ENCODE assay signal across 8 mouse cellular contexts in the genomic region with DNA sequence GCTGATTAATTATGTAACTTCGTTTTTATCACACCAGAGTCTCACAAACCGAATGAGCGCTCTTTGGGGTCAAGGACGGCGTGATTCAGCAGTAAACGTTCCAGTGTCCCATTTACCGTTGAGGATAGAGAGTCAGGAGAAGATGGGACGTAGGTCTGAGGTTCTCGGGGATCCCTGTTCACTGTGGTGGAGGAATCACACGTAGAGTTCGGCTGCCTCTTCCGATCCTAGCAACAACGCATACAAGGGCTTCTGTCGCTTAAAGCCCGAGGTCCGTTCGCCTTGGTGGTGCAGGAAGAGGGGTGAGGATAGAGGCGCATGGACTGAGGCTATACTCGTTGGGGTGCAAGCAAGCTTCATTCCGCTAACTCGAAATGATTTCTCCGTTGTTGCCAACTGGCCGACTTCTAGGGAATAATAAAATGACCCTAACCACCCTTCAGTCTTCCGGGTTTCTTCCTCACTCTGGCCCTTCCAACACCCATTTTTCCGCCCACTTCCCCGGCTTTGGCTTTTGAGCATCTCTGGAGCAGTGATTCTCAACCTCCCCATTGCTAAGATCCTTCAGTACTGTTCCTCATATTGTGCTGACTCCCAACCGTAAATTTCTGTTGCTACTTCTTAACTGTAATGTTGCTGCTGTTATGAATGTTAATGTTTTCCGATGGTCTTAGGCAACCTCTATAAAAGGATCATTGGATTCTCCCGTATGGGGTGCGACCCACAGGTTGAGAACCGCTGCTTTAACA. TPM values are rescaled to one million over a fixed set of nuclear protein-coding genes. Genes with fewer than 3 reads are reported as not detected.
A peak's percentile ranks its signal among the peaks of the same experiment; 100 is the strongest.
DNase-seq lines count a peak whose midpoint lies in the region; ATAC-seq lines count a peak whose summit lies in the region.

No protein-coding gene starts in this region.

- no peaks in the 10 kb centered on the region for H3K9me3 ChIP-seq in forebrain, embryonic 11.5 days (ENCODE audit: control insufficient read depth, low read length)

- 0 out of 2 replicates have a peak, but pooled peaks have one; percentile 1 for ATAC-seq in forebrain, embryonic 11.5 days (replicated peaks; ENCODE audit: low FRiP score)
- ATAC-seq in megakaryocyte, adult 5-6 weeks (ENCODE audit: poor library complexity, severe bottlenecking) = peak; percentile 1; the same call in 1 of the 2 replicates

- peak overlapping the region; percentile 68 for H3K9ac ChIP-seq in forebrain, embryonic 11.5 days (ENCODE audit: low read length)

- H3K4me1 ChIP-seq in forebrain, embryonic 11.5 days (replicated peaks; ENCODE audit: control insufficient read depth, insufficient read depth, low read length) = no peaks in the 10 kb centered on the region

- H3K27ac ChIP-seq in forebrain, embryonic 11.5 days (ENCODE audit: low read depth, low read length) = peak overlapping the region; percentile 18; the same call in 1 of the 2 replicates

- WGBS in forebrain, embryonic 11.5 days = under 1% methylated on average over 31 of the region's 31 CpGs

- DNase-seq in MEL-GATA-1-ER (ENCODE audit: extremely low read depth, low read depth) (peak; percentile 29), adipocyte (ENCODE audit: low spot score) (no peak)
- DNase-seq in c-Kit-negative CD71-positive TER-119-positive erythroid progenitor cells, embryonic 14.5 days (ENCODE audit: low read depth, low spot score) = peak; percentile 68
- peak; percentile 59 for DNase-seq in forebrain, embryonic 11.5 days (ENCODE audit: low spot score)
- DNase-seq in heart, postnatal 4 days = peak; percentile 40
- peak; percentile 44 to 45 for DNase-seq in layer of hippocampus, postnatal 25 days (ENCODE audit: extremely low spot score in 1 of 2, low spot score in 1 of 2)
- peak; percentile 47 for DNase-seq in right cerebral cortex, postnatal 25 days

- H3K27me3 ChIP-seq in forebrain, embryonic 11.5 days (ENCODE audit: control insufficient read depth, insufficient read depth, low read length) = no peaks in the 10 kb centered on the region

- peak overlapping the region; percentile 87 for H3K4me3 ChIP-seq in forebrain, embryonic 11.5 days (ENCODE audit: low read depth, low read length)

- H3K4me2 ChIP-seq in forebrain, embryonic 11.5 days (ENCODE audit: low read depth, low read length, severe bottlenecking) = peak overlapping the region; percentile 81

- H3K36me3 ChIP-seq in forebrain, embryonic 11.5 days (ENCODE audit: control insufficient read depth, insufficient read depth, low read length) = no peaks in the 10 kb centered on the region

RNA-seq across cellular contexts. Expression of a gene that starts 1.4 kb away (rescaled TPM):
- 27.5 and 29.3 TPM in 2 replicates for polyA plus RNA-seq in forebrain, embryonic 11.5 days (2014; fragmentation: Nextera tagmentation; extraction: Ambion mirVana)
- 100 to 1,000 TPM; 156 to 166 TPM for total RNA-seq in heart, postnatal 4 days (2021)
- 100 to 1,000 TPM; 162 to 165 TPM for total RNA-seq in layer of hippocampus, postnatal 25 days (2021)
- 222 and 241 TPM in 2 replicates for total RNA-seq in megakaryocyte, adult 5-6 weeks (2015)
- 97.2 and 116 TPM in 2 replicates for total RNA-seq in megakaryocyte, adult 5-6 weeks (2017)

RNA-seq across cellular contexts. Expression of a gene that starts 31.2 kb away (rescaled TPM):
- polyA plus RNA-seq in forebrain, embryonic 11.5 days (2014; fragmentation: Nextera tagmentation; extraction: Ambion mirVana) = 58.8 and 61.3 TPM in 2 replicates
- total RNA-seq in heart, postnatal 4 days (2021) = 100 to 1,000 TPM; 233 to 245 TPM
- 100 to 1,000 TPM; 107 to 109 TPM for total RNA-seq in layer of hippocampus, postnatal 25 days (2021)
- total RNA-seq in megakaryocyte, adult 5-6 weeks (2015) = 26.7 and 27.1 TPM in 2 replicates
- total RNA-seq in megakaryocyte, adult 5-6 weeks (2017) = 26.1 and 30.3 TPM in 2 replicates

RNA-seq across cellular contexts. Expression of a gene that starts 31.4 kb away (rescaled TPM):
- polyA plus RNA-seq in forebrain, embryonic 11.5 days (2014; fragmentation: Nextera tagmentation; extraction: Ambion mirVana) = 79.9 and 87.4 TPM in 2 replicates
- total RNA-seq in heart, postnatal 4 days (2021) = 10 to 100 TPM; 16.9 to 21.0 TPM
- total RNA-seq in layer of hippocampus, postnatal 25 days (2021) = 10 to 100 TPM; 20.3 to 24.6 TPM
- total RNA-seq in megakaryocyte, adult 5-6 weeks (2015) = 45.4 and 47.7 TPM in 2 replicates
- total RNA-seq in megakaryocyte, adult 5-6 weeks (2017) = 32.9 and 35.6 TPM in 2 replicates

RNA-seq across cellular contexts. Expression of a gene that starts 38.4 kb away (rescaled TPM):
- polyA plus RNA-seq in forebrain, embryonic 11.5 days (2014; fragmentation: Nextera tagmentation; extraction: Ambion mirVana) = 165 and 169 TPM in 2 replicates
- 10 to 100 TPM; 69.9 to 75.8 TPM for total RNA-seq in heart, postnatal 4 days (2021)
- 1 to 10 TPM; 1.8 to 2.5 TPM for total RNA-seq in layer of hippocampus, postnatal 25 days (2021)
- 161 and 181 TPM in 2 replicates for total RNA-seq in megakaryocyte, adult 5-6 weeks (2015)
- total RNA-seq in megakaryocyte, adult 5-6 weeks (2017) = 175 and 177 TPM in 2 replicates

RNA-seq across cellular contexts. Expression of a gene that starts 44.8 kb away (rescaled TPM):
- 0.61 and 0.67 TPM in 2 replicates for polyA plus RNA-seq in forebrain, embryonic 11.5 days (2014; fragmentation: Nextera tagmentation; extraction: Ambion mirVana)
- total RNA-seq in heart, postnatal 4 days (2021) = under 1 TPM in 1 of 2 experiments, not detected in 1; 0.05 TPM
- total RNA-seq in layer of hippocampus, postnatal 25 days (2021) = 10 to 100 TPM; 25.4 to 26.7 TPM
- not detected in 2 replicates for total RNA-seq in megakaryocyte, adult 5-6 weeks (2015)
- not detected in 2 replicates for total RNA-seq in megakaryocyte, adult 5-6 weeks (2017)
